Mouse (Mus musculus) spleen, adult 2 months (tissue): Measurements from ENCODE around the gene Igf2bp2. TPM values are rescaled to one million over a fixed set of nuclear protein-coding genes. Genes with fewer than 3 reads are reported as not detected.

Experiments
- DNase-seq, 2 experiments: peaks; one replicate each; pipeline versions ENCODE4 v3.0.0 to v3.0.0-alpha.2; 2012 to 2021; ENCODE audit warnings: low spot score in 2 of 2, low read depth in 1 of 2
- H3K27ac ChIP-seq: fragments of 200-500 bp; 2 replicates; pipeline ENCODE4 v1.5.1; 2012; ENCODE audit warnings: low read length, inconsistent platforms; ENCODE audit not compliant: insufficient read depth
- H3K27me3 ChIP-seq: fragments of 200-500 bp; 2 replicates; pipeline ENCODE4 v1.6.1; 2012; ENCODE audit warnings: mild to moderate bottlenecking, moderate library complexity, low read length, inconsistent platforms; ENCODE audit not compliant: control insufficient read depth, insufficient read depth
- H3K36me3 ChIP-seq: fragments of 200-500 bp; 2 replicates; pipeline ENCODE4 v1.6.1; 2012; ENCODE audit warnings: mild to moderate bottlenecking, low read length, inconsistent platforms; ENCODE audit not compliant: control insufficient read depth, insufficient read depth
- H3K4me1 ChIP-seq: fragments of 200-500 bp; 2 replicates; pipeline ENCODE4 v1.6.1; 2011; ENCODE audit warnings: inconsistent platforms; ENCODE audit not compliant: control insufficient read depth, insufficient read depth, insufficient read length
- H3K4me3 ChIP-seq: fragments of 200-500 bp; 2 replicates; pipeline ENCODE4 v1.5.1; 2011; ENCODE audit warnings: mild to moderate bottlenecking, inconsistent platforms; ENCODE audit not compliant: insufficient read depth, insufficient read length; ENCODE audit errors: extremely low read depth
- CTCF ChIP-seq: fragments of 200-500 bp; IDR thresholded peaks from 2 replicates; pipeline ENCODE4 v1.5.1; 2011; ENCODE audit warnings: mild to moderate bottlenecking, inconsistent platforms; ENCODE audit not compliant: insufficient read depth, insufficient read length, insufficient replicate concordance; ENCODE audit errors: extremely low read depth
- POLR2A ChIP-seq: fragments of 200-500 bp; IDR thresholded peaks from 2 replicates; pipeline ENCODE4 v1.6.1; 2011; ENCODE audit warnings: low read depth, low read length, inconsistent platforms
- WGBS: fragments of 180-500 bp; shearing (Covaris S2); methylation state at CpG from one replicate; pipeline ENCODE4 v1.1.7; 2018; 5-methylcytosine and 5-hydroxymethylcytosine counted together
- polyA plus RNA-seq: library from polyadenylated mRNA; depleted of rRNA; stranded (reverse); fragments of >200 nt; gene quantifications from 2 replicates; pipeline ENCODE4 v1.2.3, GENCODE M21; 2012

Gene Igf2bp2
- polyA plus RNA-seq, 1 experiment, result 0.28 TPM

DNA sequence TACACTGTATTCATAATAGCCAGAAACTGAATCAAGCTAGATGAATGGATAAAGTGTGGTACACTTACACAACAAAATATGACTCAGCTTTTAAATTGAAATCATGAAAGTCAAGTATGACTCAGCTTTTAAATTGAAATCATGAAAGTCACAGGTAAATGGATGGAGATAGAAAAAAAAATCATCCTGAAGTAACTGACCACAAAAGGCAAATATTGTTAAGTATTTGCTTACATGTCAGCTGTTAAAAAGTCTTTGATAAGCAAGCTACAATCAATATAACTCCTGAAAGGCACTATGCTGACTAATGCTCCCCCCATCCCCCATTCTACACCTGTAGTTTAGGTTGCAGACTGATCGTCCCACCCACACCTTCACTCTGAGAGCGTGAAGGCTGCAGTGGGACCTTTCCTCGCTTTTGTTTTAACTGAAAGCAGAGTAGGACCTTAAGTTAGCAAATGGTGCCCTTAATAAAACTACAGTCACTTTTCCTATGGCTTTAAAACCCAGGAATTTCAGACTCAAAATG, 71.8 kb downstream of the Igf2bp2 start:
- 94% methylated on average over 3 of the region's 3 CpGs for WGBS
- Histone ChIP-seq H3K4me3 (no peak overlapping the region), H3K4me1 (no peaks in the 10 kb centered on the region), H3K27me3 (no peaks in the 10 kb centered on the region), H3K36me3 (no peaks in the 10 kb centered on the region), H3K27ac (no peak overlapping the region)
- no peak for DNase-seq
- no peak for TF ChIP-seq POLR2A
- no peak for TF ChIP-seq CTCF

DNA sequence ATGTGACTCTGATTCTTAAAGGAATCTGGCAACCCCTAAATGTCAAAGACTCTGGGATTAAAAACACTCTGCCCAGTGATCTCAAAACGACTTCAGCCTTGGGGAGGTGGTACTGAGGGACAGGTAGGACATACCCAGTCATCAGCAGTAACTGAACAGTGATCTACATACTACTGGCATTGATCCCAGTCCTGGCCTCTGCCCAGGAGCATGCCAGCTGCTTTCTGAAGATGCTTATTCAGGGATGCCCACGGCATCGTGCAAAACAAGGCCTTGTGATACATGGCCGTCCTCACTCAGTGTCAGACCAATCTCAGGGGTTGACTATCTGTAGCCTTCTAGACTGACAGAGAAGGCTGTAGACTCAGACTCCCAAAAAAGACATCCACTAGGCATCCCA, 77.7 kb downstream of the Igf2bp2 start:
- H3K4me3 ChIP-seq, result no peak overlapping the region
- H3K36me3 ChIP-seq, result no peaks in the 10 kb centered on the region
- 82% methylated on average over 4 of the region's 4 CpGs for WGBS
- H3K4me1 ChIP-seq, result no peaks in the 10 kb centered on the region
- DNase-seq, result no peak
- no peaks in the 10 kb centered on the region for H3K27me3 ChIP-seq
- no peak overlapping the region for H3K27ac ChIP-seq
- TF ChIP-seq POLR2A (no peak), CTCF (no peak)

DNA sequence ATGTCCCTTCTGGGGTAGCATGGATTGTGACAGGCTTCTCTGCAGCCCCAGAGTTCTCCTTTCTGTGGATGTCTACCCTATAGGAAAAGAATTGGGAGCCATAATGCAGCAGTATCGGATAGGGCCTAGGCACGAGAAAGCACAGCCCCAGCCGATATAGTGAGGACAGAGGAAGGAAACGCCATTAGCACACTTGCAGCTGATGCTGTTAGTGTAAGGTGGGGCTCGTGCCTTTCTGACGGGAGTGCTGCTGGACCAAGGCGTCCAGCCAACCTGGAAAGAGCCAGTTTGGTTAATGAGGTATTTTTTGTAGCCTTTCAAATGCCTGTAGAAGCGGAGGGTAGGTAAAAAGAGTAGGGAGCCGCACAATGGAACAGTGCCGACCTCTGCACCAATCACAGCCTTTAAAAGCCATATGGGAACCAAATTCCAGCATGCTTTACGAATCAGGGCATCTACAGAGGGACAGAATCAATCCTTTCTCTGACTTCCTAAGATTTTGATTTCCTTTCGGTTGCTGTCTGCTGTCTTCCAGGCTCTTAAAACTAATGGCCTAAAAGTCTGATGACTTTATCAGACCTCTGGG, 82.9 kb downstream of the Igf2bp2 start:
- no peak for DNase-seq
- TF ChIP-seq CTCF (no peak), POLR2A (no peak)
- H3K27ac ChIP-seq, result no peak overlapping the region
- no peak overlapping the region for H3K4me3 ChIP-seq
- H3K4me1 ChIP-seq, result no peaks in the 10 kb centered on the region
- no peaks in the 10 kb centered on the region for H3K27me3 ChIP-seq
- 90% methylated on average over 12 of the region's 12 CpGs for WGBS
- no peaks in the 10 kb centered on the region for H3K36me3 ChIP-seq

DNA sequence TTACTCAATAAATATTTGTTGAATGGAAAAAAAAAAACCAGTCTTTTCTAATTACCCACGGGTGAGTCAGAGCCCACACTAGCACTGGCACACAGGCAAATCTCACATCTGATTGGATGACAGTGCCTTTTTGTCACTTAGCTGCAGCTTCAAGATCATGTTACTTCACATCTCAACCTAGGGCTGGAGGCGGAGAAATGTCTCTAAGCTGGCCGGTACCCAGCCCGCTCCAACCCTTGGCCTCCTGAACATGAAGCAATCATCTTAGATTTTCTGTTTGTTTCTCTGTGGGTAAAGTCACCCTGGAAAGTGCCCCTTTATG, 86.5 kb downstream of the Igf2bp2 start:
- TF ChIP-seq CTCF (no peak), POLR2A (no peak)
- H3K27ac ChIP-seq, result no peak overlapping the region
- H3K27me3 ChIP-seq, result no peaks in the 10 kb centered on the region
- no peaks in the 10 kb centered on the region for H3K4me1 ChIP-seq
- no peaks in the 10 kb centered on the region for H3K36me3 ChIP-seq
- WGBS, result 75% methylated on average over 4 of the region's 4 CpGs
- DNase-seq, result no peak
- no peak overlapping the region for H3K4me3 ChIP-seq

DNA sequence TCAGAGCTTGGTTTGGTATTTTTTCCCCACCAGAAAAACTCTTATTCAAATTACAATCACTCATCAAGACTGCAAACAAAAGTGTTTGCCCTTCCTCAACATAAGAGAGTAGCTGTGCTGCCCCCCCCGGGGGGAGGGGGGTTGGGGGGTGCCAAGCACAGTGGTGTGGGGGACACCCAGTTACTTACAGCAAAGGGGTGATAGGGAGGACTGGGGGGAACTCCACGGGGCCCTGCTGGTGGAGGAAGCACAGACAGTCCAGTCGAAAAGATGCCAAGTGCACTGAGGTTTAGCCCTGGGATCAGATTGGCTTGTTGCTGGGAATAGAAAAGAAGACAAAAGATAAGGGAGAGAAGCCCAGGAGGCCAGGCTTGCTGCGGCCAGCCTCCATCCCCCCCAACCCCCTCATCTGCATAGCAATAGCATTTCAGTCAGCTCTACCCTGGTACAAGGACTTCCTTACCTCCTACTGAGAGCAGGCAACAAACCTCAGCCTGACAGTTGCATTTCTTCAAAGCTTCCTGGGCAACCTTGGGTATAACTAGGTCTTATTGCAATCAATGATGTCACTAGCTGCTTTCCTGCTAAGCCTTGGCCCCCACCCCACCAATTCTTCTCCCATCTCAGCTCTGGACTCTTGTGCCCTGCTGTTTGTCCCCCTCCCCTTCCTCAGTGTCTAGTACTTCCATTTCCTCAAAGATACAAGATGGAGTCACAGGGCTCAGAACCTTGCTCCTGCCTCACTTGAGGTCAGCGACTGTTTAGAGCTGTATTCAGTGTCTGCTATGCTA, 87.1 kb downstream of the Igf2bp2 start:
- Histone ChIP-seq H3K27me3 (no peaks in the 10 kb centered on the region), H3K27ac (no peak overlapping the region), H3K4me1 (no peaks in the 10 kb centered on the region), H3K4me3 (no peak overlapping the region), H3K36me3 (no peaks in the 10 kb centered on the region)
- no peak for TF ChIP-seq CTCF
- no peak for TF ChIP-seq POLR2A
- DNase-seq, result no peak
- WGBS, result 61% methylated on average over 5 of the region's 5 CpGs

DNA sequence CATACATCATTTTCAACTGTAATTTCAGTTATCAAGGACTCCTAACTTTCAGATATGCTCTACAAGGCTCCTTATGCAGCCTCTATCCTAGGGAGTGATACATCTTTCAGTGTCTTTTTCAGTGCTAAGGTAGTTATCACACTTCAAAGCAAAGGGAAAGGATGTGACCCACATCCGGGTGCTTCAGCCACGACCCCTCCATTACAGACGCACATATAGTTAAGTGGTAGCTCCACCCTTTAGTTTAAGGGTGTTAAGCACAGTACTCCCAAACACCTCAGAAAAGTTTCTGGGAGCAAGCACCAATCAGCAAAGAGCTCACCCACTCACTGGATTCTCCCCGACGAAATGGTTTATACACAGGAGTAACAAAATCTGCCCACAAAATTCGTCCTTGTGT, 88.0 kb downstream of the Igf2bp2 start:
- H3K27ac ChIP-seq, result no peak overlapping the region
- WGBS, result 73% methylated on average over 6 of the region's 6 CpGs

DNA sequence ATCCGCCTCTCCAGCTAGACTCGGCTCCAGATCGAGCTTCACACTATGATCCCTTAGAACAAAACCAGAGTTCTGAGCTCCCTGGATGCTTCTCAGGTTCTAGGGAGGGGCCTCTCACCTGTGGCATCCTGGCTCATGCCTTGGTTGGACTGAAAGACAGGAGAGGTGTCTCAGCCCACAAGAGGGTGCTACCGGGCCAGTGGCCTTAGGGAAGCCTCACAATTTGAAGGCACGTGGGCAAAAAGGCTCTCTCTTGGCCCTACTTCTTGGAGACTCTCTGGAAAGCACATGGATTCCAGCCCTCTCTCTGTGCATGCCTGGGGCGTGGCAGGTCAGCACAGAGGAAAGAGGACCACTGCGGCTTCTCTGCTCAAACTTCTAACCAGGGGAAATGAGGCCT, 91.7 kb downstream of the Igf2bp2 start:
- no peak overlapping the region for H3K27ac ChIP-seq
- no peaks in the 10 kb centered on the region for H3K36me3 ChIP-seq
- no peaks in the 10 kb centered on the region; the same call in 1 of the 2 replicates for H3K4me1 ChIP-seq
- H3K4me3 ChIP-seq, result no peak overlapping the region
- 80% methylated on average over 7 of the region's 7 CpGs for WGBS
- no peaks in the 10 kb centered on the region for H3K27me3 ChIP-seq
- no peak for TF ChIP-seq POLR2A
- no peak for TF ChIP-seq CTCF
- no peak for DNase-seq

More for the DNA sequence above, 88.0 kb downstream of the Igf2bp2 start:
- no peak for TF ChIP-seq CTCF
- TF ChIP-seq POLR2A, result no peak
- DNase-seq, result no peak
- H3K4me1 ChIP-seq, result no peaks in the 10 kb centered on the region; the same call in 1 of the 2 replicates
- H3K36me3 ChIP-seq, result no peaks in the 10 kb centered on the region
- H3K27me3 ChIP-seq, result no peaks in the 10 kb centered on the region
- no peak overlapping the region for H3K4me3 ChIP-seq
